Mouse (Mus musculus): ENCODE results near the gene Ttll5. TPM values are rescaled to one million over a fixed set of nuclear protein-coding genes. Genes with fewer than 3 reads are reported as not detected.

The Ttll5 gene
- total and polyA plus RNA-seq, 3 experiments: 7.4 to 18.5 TPM; not detected in 1

DNA sequence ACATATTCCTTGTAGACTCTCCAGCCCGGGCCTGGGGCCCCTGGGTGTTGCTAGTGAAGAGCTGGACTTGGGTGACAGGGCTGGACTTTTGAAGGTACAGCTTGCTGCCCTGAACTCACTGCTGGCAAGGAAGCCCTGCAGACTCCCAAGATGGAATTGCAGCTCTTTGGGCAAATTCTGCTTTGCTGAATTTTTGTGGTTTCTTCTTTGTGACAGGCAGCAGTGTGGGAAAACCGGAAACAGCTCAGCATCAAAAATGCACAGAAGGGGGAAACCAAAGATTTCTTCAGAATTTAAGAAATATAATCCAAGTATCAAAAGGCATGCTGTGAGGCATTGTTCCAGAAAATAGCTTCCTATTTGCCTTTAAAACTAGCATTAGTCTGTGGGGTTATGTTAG lies 189.7 kb downstream of the Ttll5 start:
- Histone ChIP-seq H3K27me3 (ENCODE audit: control insufficient read depth in 1 of 2, insufficient read depth in 2 of 2, low read length in 2 of 2) (no peaks in the 10 kb centered on the region), H3K79me2 (ENCODE audit: control insufficient read depth, insufficient read depth, low read length, poor library complexity) (no peaks in the 10 kb centered on the region), H3K4me1 (ENCODE audit: control insufficient read depth in 1 of 2, insufficient read depth in 2 of 2, low read length in 2 of 2) (no peaks in the 10 kb centered on the region), H3K27ac (ENCODE audit: control insufficient read depth, low read depth, low read length) (no peak overlapping the region), H3K9ac (ENCODE audit: control insufficient read depth, low read depth, low read length, poor library complexity, severe bottlenecking) (no peak overlapping the region), H3K4me3 (ENCODE audit: control insufficient read depth in 1 of 2, insufficient read depth in 1 of 2, low read depth in 2 of 2, low read length in 2 of 2) (no peak overlapping the region), H3K9me3 (replicated peaks; ENCODE audit: insufficient read depth, low read length) (no peaks in the 10 kb centered on the region), H3K36me3 (ENCODE audit: control insufficient read depth in 1 of 2, insufficient read depth in 2 of 2, low read length in 2 of 2) (no peaks in the 10 kb centered on the region)
- TF ChIP-seq ZC3H11A (IDR thresholded peaks at IDR 0.05; ENCODE audit: low read depth, low read length): no peak
- TF ChIP-seq GABPA (IDR thresholded peaks at IDR 0.05; ENCODE audit: low read depth, low read length): no peak
- no peak for TF ChIP-seq NRF1 (IDR thresholded peaks at IDR 0.05; ENCODE audit: insufficient read depth, low read depth, low read length, poor library complexity, severe bottlenecking)
- TF ChIP-seq MAX (IDR thresholded peaks at IDR 0.05; ENCODE audit: low read length): no peak
- TF ChIP-seq SMC3 (IDR thresholded peaks at IDR 0.05; ENCODE audit: low read depth, low read length): no peak
- TF ChIP-seq NELFE (IDR thresholded peaks at IDR 0.05; ENCODE audit: low read depth, low read length): no peak
- TF ChIP-seq ETS1 (IDR thresholded peaks at IDR 0.05; ENCODE audit: low read depth, low read length): no peak
- TF ChIP-seq MYB (IDR thresholded peaks at IDR 0.05; ENCODE audit: low read depth, low read length): no peak
- no peak for TF ChIP-seq ZMIZ1 (IDR thresholded peaks at IDR 0.05; ENCODE audit: low read depth, low read length)
- DNase-seq (ENCODE audit: low read depth, low spot score): no peak

DNA sequence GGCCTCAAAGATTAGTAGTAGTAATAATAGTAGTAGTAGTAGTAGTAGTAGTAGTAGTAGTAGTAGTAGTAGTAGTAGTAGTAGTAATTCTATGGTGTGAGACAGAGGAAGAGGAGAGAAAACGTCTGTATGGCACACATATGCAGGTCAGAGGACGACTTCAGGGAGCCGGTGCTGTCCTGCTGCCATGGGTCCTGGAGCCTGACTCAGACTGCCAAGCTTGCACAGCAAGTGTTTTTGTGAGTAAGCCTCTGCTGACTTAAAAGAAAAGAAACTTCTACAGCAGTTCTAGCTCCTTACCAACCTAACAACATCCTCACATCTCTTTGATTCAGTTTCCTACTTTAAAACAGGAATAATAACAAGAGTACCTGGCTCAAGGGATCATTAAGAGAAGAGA lies 190.2 kb downstream of the Ttll5 start:
- H3K36me3 ChIP-seq (ENCODE audit: control insufficient read depth in 1 of 2, insufficient read depth in 2 of 2, low read length in 2 of 2): no peaks in the 10 kb centered on the region
- H3K4me3 ChIP-seq (ENCODE audit: control insufficient read depth in 1 of 2, insufficient read depth in 1 of 2, low read depth in 2 of 2, low read length in 2 of 2): no peak overlapping the region
- TF ChIP-seq E2F4 (IDR thresholded peaks at IDR 0.05; ENCODE audit: borderline replicate concordance, low read depth, low read length) (no peak), RCOR1 (IDR thresholded peaks at IDR 0.05; ENCODE audit: low read depth, low read length) (no peak), POLR2AphosphoS2 (IDR thresholded peaks at IDR 0.05; ENCODE audit: low read length) (no peak), RAD21 (IDR thresholded peaks at IDR 0.05; ENCODE audit: low read depth, low read length) (no peak), JUND (IDR thresholded peaks at IDR 0.05; ENCODE audit: low read depth, low read length) (no peak), TAL1 (IDR thresholded peaks at IDR 0.05; ENCODE audit: low read length) (no peak), ZC3H11A (IDR thresholded peaks at IDR 0.05; ENCODE audit: low read depth, low read length) (no peak), GABPA (IDR thresholded peaks at IDR 0.05; ENCODE audit: low read depth, low read length) (no peak), HCFC1 (IDR thresholded peaks at IDR 0.05; ENCODE audit: low read depth, low read length) (no peak), EP300 (IDR thresholded peaks at IDR 0.05; ENCODE audit: low read depth in 1 of 2, low read length in 2 of 2) (no peak), MYC (IDR thresholded peaks at IDR 0.05; ENCODE audit: low read depth, low read length) (no peak), NRF1 (IDR thresholded peaks at IDR 0.05; ENCODE audit: insufficient read depth, low read depth, low read length, poor library complexity, severe bottlenecking) (no peak), SIN3A (IDR thresholded peaks at IDR 0.05; ENCODE audit: low read length) (no peak), MAZ (IDR thresholded peaks at IDR 0.05; ENCODE audit: low read depth, low read length) (no peak), MAX (IDR thresholded peaks at IDR 0.05; ENCODE audit: low read length) (no peak), NELFE (IDR thresholded peaks at IDR 0.05; ENCODE audit: low read depth, low read length) (no peak), POLR2A (IDR thresholded peaks at IDR 0.05; ENCODE audit: control insufficient read depth in 1 of 2, insufficient read depth in 1 of 2, low read depth in 1 of 2, low read length in 2 of 2, poor library complexity in 1 of 2) (no peak)
- H3K27me3 ChIP-seq (ENCODE audit: control insufficient read depth in 1 of 2, insufficient read depth in 2 of 2, low read length in 2 of 2): no peaks in the 10 kb centered on the region
- H3K79me2 ChIP-seq (ENCODE audit: control insufficient read depth, insufficient read depth, low read length, poor library complexity): no peaks in the 10 kb centered on the region
- no peak overlapping the region for H3K27ac ChIP-seq (ENCODE audit: control insufficient read depth, low read depth, low read length)
- DNase-seq (ENCODE audit: low read depth, low spot score): no peak
- H3K9ac ChIP-seq (ENCODE audit: control insufficient read depth, low read depth, low read length, poor library complexity, severe bottlenecking): no peak overlapping the region
- H3K4me1 ChIP-seq (ENCODE audit: control insufficient read depth in 1 of 2, insufficient read depth in 2 of 2, low read length in 2 of 2): no peaks in the 10 kb centered on the region
- H3K9me3 ChIP-seq (replicated peaks; ENCODE audit: insufficient read depth, low read length): no peaks in the 10 kb centered on the region
